Mouse (Mus musculus): ENCODE results near the gene Drap1. TPM values are rescaled to one million over a fixed set of nuclear protein-coding genes. Genes with fewer than 3 reads are reported as not detected.
A peak's percentile ranks its signal among the peaks of the same experiment; 100 is the strongest.
"Not testable (repeated sequence)": the region's sequence is repeated elsewhere in the genome, so short reads cannot be mapped to it uniquely, and the experiment has no call there.

Drap1 gene
- polyA plus RNA-seq, 1 experiment from 2014 or later, result 270 TPM

GRCm38 (mm10) chr19:5413840-5414239, 10.9 kb downstream of the Drap1 start:
- peaks cover 8% of the 10 kb centered on the region; the same call in 1 of the 2 replicates for H3K36me3 ChIP-seq
- H3K9me3 ChIP-seq, result no peaks in the 10 kb centered on the region
- no peak overlapping the region for H3K27ac ChIP-seq
- no peaks in the 10 kb centered on the region for H3K27me3 ChIP-seq (replicated peaks)
- 71% methylated on average over 4 of the region's 4 CpGs for WGBS
- no peaks in the 10 kb centered on the region; the same call in 1 of the 2 replicates for H3K4me1 ChIP-seq
- no peak overlapping the region for H3K9ac ChIP-seq
- no peak for ATAC-seq (ENCODE audit: low FRiP score, low read depth)
- no peak overlapping the region for H3K4me2 ChIP-seq (replicated peaks)
- no peak overlapping the region for H3K4me3 ChIP-seq

- Histone ChIP-seq H3K9me3 (no peaks in the 10 kb centered on the region), H3K4me2 (replicated peaks) (no peak overlapping the region), H3K27me3 (replicated peaks) (no peaks in the 10 kb centered on the region), H3K4me1 (peaks cover 5% of the 10 kb centered on the region; the same call in 1 of the 2 replicates), H3K36me3 (no peaks in the 10 kb centered on the region), H3K9ac (no peak overlapping the region), H3K27ac (no peak overlapping the region), H3K4me3 (no peak overlapping the region)
- no peak for ATAC-seq (ENCODE audit: low FRiP score, low read depth)
- WGBS, result 75% methylated on average over 5 of the region's 5 CpGs
Measured at GRCm38 (mm10) chr19:5411961-5412360, 12.8 kb downstream of the Drap1 start.

GRCm38 (mm10) chr19:5410641-5411040, 14.1 kb downstream of the Drap1 start:
- no peaks in the 10 kb centered on the region for H3K36me3 ChIP-seq
- 91% methylated on average over 5 of the region's 5 CpGs for WGBS
- no peak for ATAC-seq (ENCODE audit: low FRiP score, low read depth)
- H3K27ac ChIP-seq, result no peak overlapping the region
- peaks cover 5% of the 10 kb centered on the region; the same call in 1 of the 2 replicates for H3K4me1 ChIP-seq
- H3K4me2 ChIP-seq (replicated peaks), result no peak overlapping the region
- H3K27me3 ChIP-seq (replicated peaks), result no peaks in the 10 kb centered on the region
- no peaks in the 10 kb centered on the region for H3K9me3 ChIP-seq
- no peak overlapping the region for H3K4me3 ChIP-seq
- no peak overlapping the region for H3K9ac ChIP-seq

- H3K36me3 ChIP-seq, result no peaks in the 10 kb centered on the region
- no peaks in the 10 kb centered on the region for H3K27me3 ChIP-seq (replicated peaks)
- H3K4me2 ChIP-seq (replicated peaks), result no peak overlapping the region
- H3K4me1 ChIP-seq, result peaks cover 5% of the 10 kb centered on the region; the same call in 1 of the 2 replicates
- no peak overlapping the region for H3K9ac ChIP-seq
- no peaks in the 10 kb centered on the region for H3K9me3 ChIP-seq
- H3K27ac ChIP-seq, result no peak overlapping the region
- 85% methylated on average over 5 of the region's 5 CpGs for WGBS
- H3K4me3 ChIP-seq, result no peak overlapping the region
- no peak for ATAC-seq (ENCODE audit: low FRiP score, low read depth)
Measured at GRCm38 (mm10) chr19:5409068-5409467, 15.7 kb downstream of the Drap1 start.

- no peak for ATAC-seq (ENCODE audit: low FRiP score, low read depth)
- H3K4me3 ChIP-seq, result no peak overlapping the region
- H3K27ac ChIP-seq, result no peak overlapping the region
- H3K4me2 ChIP-seq (replicated peaks), result peak overlapping the region; percentile 64; the same call in 1 of the 2 replicates
- H3K27me3 ChIP-seq (replicated peaks), result no peaks in the 10 kb centered on the region
- no peaks in the 10 kb centered on the region for H3K9me3 ChIP-seq
- 91% methylated on average over 13 of the region's 13 CpGs for WGBS
- peaks cover 5% of the 10 kb centered on the region; the same call in 1 of the 2 replicates for H3K4me1 ChIP-seq
- no peaks in the 10 kb centered on the region for H3K36me3 ChIP-seq
- no peak overlapping the region for H3K9ac ChIP-seq
Measured at GRCm38 (mm10) chr19:5408057-5409001, 16.4 kb downstream of the Drap1 start.

- Histone ChIP-seq H3K9me3 (no peaks in the 10 kb centered on the region), H3K4me1 (peaks cover 5% of the 10 kb centered on the region; the same call in 1 of the 2 replicates), H3K4me2 (replicated peaks) (peak overlapping the region; percentile 64), H3K4me3 (peak overlapping the region; percentile 51), H3K36me3 (no peaks in the 10 kb centered on the region), H3K9ac (peak overlapping the region; percentile 64), H3K27me3 (replicated peaks) (no peaks in the 10 kb centered on the region), H3K27ac (peak overlapping the region; percentile 73; the same call in 1 of the 2 replicates)
- WGBS, result 21% methylated on average over 7 of the region's 7 CpGs
- ATAC-seq (ENCODE audit: low FRiP score, low read depth), result peak; percentile 70
Measured at GRCm38 (mm10) chr19:5407133-5407532, 17.6 kb downstream of the Drap1 start.

- H3K9me3 ChIP-seq; H3K4me1 ChIP-seq; H3K36me3 ChIP-seq; H3K27me3 ChIP-seq (replicated peaks): not testable (repeated sequence)
- ATAC-seq (ENCODE audit: low FRiP score, low read depth), result peak; percentile 86
- Histone ChIP-seq H3K27ac (peak overlapping the region; percentile 73; the same call in 1 of the 2 replicates), H3K9ac (peak overlapping the region; percentile 64), H3K4me2 (replicated peaks) (peak overlapping the region; percentile 64), H3K4me3 (peak overlapping the region; percentile 51)
- 18% methylated on average over 25 of the region's 25 CpGs for WGBS
Measured at GRCm38 (mm10) chr19:5406531-5407126, 18.1 kb downstream of the Drap1 start.

- 27% methylated on average over 7 of the region's 7 CpGs for WGBS
- Histone ChIP-seq H3K27ac (no peak overlapping the region), H3K36me3 (no peaks in the 10 kb centered on the region), H3K4me2 (replicated peaks) (peak overlapping the region; percentile 59), H3K9me3 (no peaks in the 10 kb centered on the region), H3K27me3 (replicated peaks) (no peaks in the 10 kb centered on the region), H3K9ac (peak overlapping the region; percentile 35; the same call in 1 of the 2 replicates), H3K4me1 (0 out of 2 replicates have a peak, but pooled peaks cover 5% of the 10 kb centered on the region), H3K4me3 (peak overlapping the region; percentile 26; the same call in 1 of the 2 replicates)
- ATAC-seq (ENCODE audit: low FRiP score, low read depth), result no peak
Measured at GRCm38 (mm10) chr19:5405924-5406323, 18.9 kb downstream of the Drap1 start.

GRCm38 (mm10) chr19:5402293-5402692, 22.5 kb downstream of the Drap1 start, which contains the start of gene Tsga10ip:
TSS of gene Tsga10ip (minus strand) at chr19:5402526.
- 81% methylated on average over 8 of the region's 8 CpGs for WGBS
- Histone ChIP-seq H3K9ac (no peak within 1 kb of the TSS), H3K27me3 (replicated peaks) (no peaks in the 10 kb centered on the region), H3K4me3 (no peak within 1 kb of the TSS), H3K4me1 (0 out of 2 replicates have a peak, but pooled peaks cover under 1% of the 10 kb centered on the region), H3K27ac (no peak within 1 kb of the TSS), H3K36me3 (no peaks in the 10 kb centered on the region), H3K4me2 (replicated peaks) (no peak within 1 kb of the TSS), H3K9me3 (no peaks in the 10 kb centered on the region)
- no peak for ATAC-seq (ENCODE audit: low FRiP score, low read depth)

- not testable (repeated sequence) for ATAC-seq (ENCODE audit: low FRiP score, low read depth); H3K27me3 ChIP-seq (replicated peaks); H3K4me1 ChIP-seq; H3K4me3 ChIP-seq; H3K9me3 ChIP-seq; H3K9ac ChIP-seq; H3K27ac ChIP-seq; H3K4me2 ChIP-seq (replicated peaks); H3K36me3 ChIP-seq
- WGBS, result 72% methylated on average over 4 of the region's 4 CpGs
Measured at GRCm38 (mm10) chr19:5401073-5401472, 23.7 kb downstream of the Drap1 start.

GRCm38 (mm10) chr19:5395371-5395770, 29.4 kb downstream of the Drap1 start:
- no peaks in the 10 kb centered on the region for H3K27me3 ChIP-seq (replicated peaks)
- no peak for ATAC-seq (ENCODE audit: low FRiP score, low read depth)
- H3K9me3 ChIP-seq, result no peaks in the 10 kb centered on the region
- WGBS, result 70% methylated on average over 4 of the region's 4 CpGs
- no peak overlapping the region for H3K4me2 ChIP-seq (replicated peaks)
- no peak overlapping the region for H3K27ac ChIP-seq
- H3K9ac ChIP-seq, result no peak overlapping the region
- H3K4me1 ChIP-seq, result peaks cover under 1% of the 10 kb centered on the region
- H3K36me3 ChIP-seq, result no peaks in the 10 kb centered on the region
- no peak overlapping the region for H3K4me3 ChIP-seq

GRCm38 (mm10) chr19:5394168-5394567, 30.6 kb downstream of the Drap1 start:
- Histone ChIP-seq H3K4me3 (no peak overlapping the region), H3K4me1 (peaks cover 13% of the 10 kb centered on the region), H3K9me3 (no peaks in the 10 kb centered on the region), H3K36me3 (no peaks in the 10 kb centered on the region), H3K9ac (no peak overlapping the region), H3K4me2 (replicated peaks) (no peak overlapping the region), H3K27me3 (replicated peaks) (no peaks in the 10 kb centered on the region), H3K27ac (no peak overlapping the region)
- WGBS, result 55% methylated on average over 10 of the region's 10 CpGs
- no peak for ATAC-seq (ENCODE audit: low FRiP score, low read depth)
